Mouse (Mus musculus) E14TG2a.4 (cell line): ENCODE data around the gene 2900011O08Rik.

ENCODE experiments used
- CTCF ChIP-seq: conservative IDR thresholded peaks from 2 replicates; pipeline ENCODE4 v1.5.1; 2014; ENCODE audit warnings: low read length
- NANOG ChIP-seq: IDR thresholded peaks from 2 replicates; pipeline ENCODE4 v1.6.1; 2014; ENCODE audit warnings: borderline replicate concordance, low read length, mixed read lengths
- POU5F1 ChIP-seq: IDR thresholded peaks from 2 replicates; pipeline ENCODE4 v1.6.1; 2014; ENCODE audit warnings: low read length, borderline replicate concordance

DNA sequence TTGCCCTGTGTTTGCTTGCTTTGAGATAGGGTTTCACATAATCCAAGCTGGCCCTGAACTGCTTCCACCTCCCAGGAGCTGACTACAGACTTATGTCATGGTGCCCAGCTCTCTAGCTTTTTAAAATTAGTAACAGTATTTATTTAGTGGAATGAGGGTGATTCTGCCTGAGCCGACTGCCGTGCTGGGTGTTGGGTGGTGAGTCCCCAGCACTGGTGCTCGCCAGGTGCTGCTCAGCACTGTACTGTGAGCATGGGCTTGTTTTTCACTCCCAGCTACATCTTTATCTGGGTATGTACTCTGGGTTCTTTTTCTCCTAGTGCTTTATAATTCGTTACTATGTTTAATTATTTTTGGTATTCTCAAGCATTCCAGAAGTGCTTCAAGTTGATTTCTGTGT lies 41.3 kb upstream of the 2900011O08Rik start:
- TF ChIP-seq CTCF, result no peak
- TF ChIP-seq NANOG, result no peak
- no peak for TF ChIP-seq POU5F1
